Mouse (Mus musculus) heart, postnatal 0 days (tissue): Measurements from ENCODE around the gene Ivns1abp.

Experiments used
- CTCF ChIP-seq: IDR thresholded peaks from 2 replicates; pipeline ENCODE4 v1.5.1; 2016; ENCODE audit warnings: antibody characterized with exemption, control low read depth, low read depth
- EP300 ChIP-seq: IDR thresholded peaks from 2 replicates; pipeline ENCODE4 v1.6.1; 2016; ENCODE audit warnings: antibody characterized with exemption, low read depth

GRCm38 (mm10) chr1:151368444-151368843 lies 24.2 kb downstream of the Ivns1abp start:
- TF ChIP-seq CTCF (no peak), EP300 (no peak)
